Mouse (Mus musculus) G1E (cell line): Measurements from ENCODE around the gene Togaram2.

ENCODE experiments used
- CTCF ChIP-seq: IDR thresholded peaks from 2 replicates; pipeline ENCODE4 v1.5.1; 2012; ENCODE audit warnings: low read depth, low read length, inconsistent platforms, mixed read lengths
- GATA1 ChIP-seq: IDR thresholded peaks from 2 replicates; pipeline ENCODE4 v1.6.1; 2012; ENCODE audit warnings: borderline replicate concordance, low read length, inconsistent platforms, mixed read lengths
- GATA2 ChIP-seq: IDR thresholded peaks from 2 replicates; pipeline ENCODE4 v1.6.1; 2012; ENCODE audit warnings: low read depth, low read length, inconsistent platforms, borderline replicate concordance
- POLR2AphosphoS5 ChIP-seq: IDR thresholded peaks from 2 replicates; pipeline ENCODE4 v1.6.1; 2012; ENCODE audit warnings: low read depth, low read length, inconsistent platforms; ENCODE audit not compliant: insufficient replicate concordance
- TAL1 ChIP-seq: conservative IDR thresholded peaks from 2 replicates; pipeline ENCODE4 v1.6.1; 2012; ENCODE audit warnings: low read depth, low read length, inconsistent platforms, mixed read lengths

- TF ChIP-seq CTCF (no peak), GATA1 (no peak), TAL1 (no peak), GATA2 (no peak), POLR2AphosphoS5 (no peak)
Observed at GRCm38 (mm10) chr17:71682379-71682778, 9.3 kb downstream of the Togaram2 start.
